Mouse (Mus musculus) left cerebral cortex, postnatal 36 days (tissue): ENCODE data around the gene D1Pas1. TPM values are rescaled to one million over a fixed set of nuclear protein-coding genes. Genes with fewer than 3 reads are reported as not detected.

ENCODE experiments used
- DNase-seq, 2 experiments: peaks; one replicate each; pipeline ENCODE4 v3.0.0; 2021 to 2022; ENCODE audit warnings: low spot score in 2 of 2, mixed read lengths in 1 of 2
- intact Hi-C: fragments of 180-260 bp; cut with DNase I; formaldehyde crosslinking; loops from one replicate; pipeline ENCODE4 v1.15.1; 2025
- total RNA-seq, 2 experiments: library from RNA; stranded (reverse); gene quantifications; 2 replicates each; pipeline ENCODE4 v1.2.3; 2021

D1Pas1 gene
- total RNA-seq, 2 experiments from 2014 or later: not detected

DNA sequence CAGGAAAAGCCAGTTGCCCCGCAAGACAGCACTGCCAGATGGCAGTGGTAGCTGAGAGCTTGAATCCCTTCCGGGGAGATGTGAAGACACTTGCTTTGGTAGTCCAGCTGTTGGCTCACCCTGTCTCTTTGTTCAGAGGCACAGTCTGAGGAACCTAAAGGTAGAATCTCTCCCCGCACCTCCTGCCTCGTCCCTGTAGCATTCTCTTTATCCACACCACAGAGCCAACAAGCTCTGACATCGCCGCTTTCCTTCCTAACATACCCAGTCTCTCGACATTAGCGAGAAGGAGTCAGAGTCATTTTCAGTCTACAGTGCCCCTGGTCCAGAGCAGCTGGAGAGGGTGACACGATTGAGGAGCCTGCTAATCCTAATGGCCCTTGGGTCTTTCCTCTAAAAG, 18.9 kb downstream of the D1Pas1 start:
- intact Hi-C loops: no loop called here
- peak in 1 of 2 experiments; percentile 11 for DNase-seq

- DNase-seq: no peak
- intact Hi-C loops: no loop called here
Observed at GRCm38 (mm10) chr1:186986506-186986905, 19.3 kb downstream of the D1Pas1 start.

- intact Hi-C loops: no loop called here
- no peak for DNase-seq
Observed at GRCm38 (mm10) chr1:186988281-186988682, 21.1 kb downstream of the D1Pas1 start.

DNA sequence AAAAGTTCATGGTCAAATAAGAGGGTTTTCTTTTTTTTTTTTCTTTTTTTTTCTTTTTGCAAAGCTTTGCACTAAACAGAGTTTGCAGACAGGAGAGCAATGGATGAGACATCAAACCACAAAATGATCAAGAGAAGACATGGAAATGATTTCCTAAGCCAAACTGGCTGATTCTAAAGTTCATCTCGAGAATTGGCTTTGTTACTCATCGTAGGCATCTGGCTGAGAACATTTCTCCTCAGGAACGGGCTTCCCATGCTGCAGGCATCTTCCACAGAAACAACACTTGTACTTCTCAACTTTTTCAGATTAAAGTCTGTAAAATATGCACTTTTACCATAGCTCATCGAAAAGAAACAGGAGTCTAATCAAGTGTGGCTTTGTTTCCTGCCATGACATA, 21.6 kb downstream of the D1Pas1 start:
- intact Hi-C loops: no loop called here
- DNase-seq: no peak

DNA sequence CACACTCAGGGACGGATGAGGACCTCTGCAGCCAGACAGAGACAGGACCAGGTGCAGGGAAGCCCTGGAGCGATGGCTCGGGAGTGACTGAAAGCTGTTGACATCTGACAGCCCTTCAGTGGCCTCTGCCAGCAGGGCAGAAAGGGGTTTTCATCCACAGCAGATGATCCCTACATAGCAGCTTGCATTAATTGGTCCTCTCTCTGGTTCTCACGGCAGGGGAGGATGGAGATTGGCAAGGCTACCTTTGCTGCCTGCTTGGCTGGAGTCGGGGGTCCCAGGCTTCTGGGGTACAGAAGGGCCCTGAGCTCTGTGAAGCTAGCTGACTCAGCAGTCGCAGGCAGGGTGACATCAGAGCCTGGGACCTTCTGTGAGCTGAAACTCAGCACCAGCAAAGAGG, 24.3 kb downstream of the D1Pas1 start:
- intact Hi-C loops: no loop called here
- DNase-seq: no peak

DNA sequence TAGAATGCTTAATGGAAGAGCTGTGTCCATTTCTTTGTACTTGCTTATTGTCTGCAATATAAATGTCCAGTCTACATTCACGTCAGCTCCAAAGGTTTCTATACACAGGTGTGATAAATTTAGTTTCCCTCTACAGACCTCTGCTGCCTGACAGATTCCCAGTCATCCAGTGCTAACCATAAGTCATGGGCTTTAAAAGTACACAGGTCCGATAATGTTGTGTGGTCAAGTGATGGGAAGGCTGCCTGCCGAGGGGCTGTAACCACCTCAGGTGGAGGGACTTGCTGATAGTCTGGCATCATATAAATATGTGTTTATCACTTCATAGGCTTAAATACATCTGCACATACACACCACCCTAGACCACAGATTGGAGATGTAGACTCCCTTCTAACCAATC, 24.9 kb downstream of the D1Pas1 start:
- DNase-seq: no peak
- intact Hi-C loops: no loop called here

DNA sequence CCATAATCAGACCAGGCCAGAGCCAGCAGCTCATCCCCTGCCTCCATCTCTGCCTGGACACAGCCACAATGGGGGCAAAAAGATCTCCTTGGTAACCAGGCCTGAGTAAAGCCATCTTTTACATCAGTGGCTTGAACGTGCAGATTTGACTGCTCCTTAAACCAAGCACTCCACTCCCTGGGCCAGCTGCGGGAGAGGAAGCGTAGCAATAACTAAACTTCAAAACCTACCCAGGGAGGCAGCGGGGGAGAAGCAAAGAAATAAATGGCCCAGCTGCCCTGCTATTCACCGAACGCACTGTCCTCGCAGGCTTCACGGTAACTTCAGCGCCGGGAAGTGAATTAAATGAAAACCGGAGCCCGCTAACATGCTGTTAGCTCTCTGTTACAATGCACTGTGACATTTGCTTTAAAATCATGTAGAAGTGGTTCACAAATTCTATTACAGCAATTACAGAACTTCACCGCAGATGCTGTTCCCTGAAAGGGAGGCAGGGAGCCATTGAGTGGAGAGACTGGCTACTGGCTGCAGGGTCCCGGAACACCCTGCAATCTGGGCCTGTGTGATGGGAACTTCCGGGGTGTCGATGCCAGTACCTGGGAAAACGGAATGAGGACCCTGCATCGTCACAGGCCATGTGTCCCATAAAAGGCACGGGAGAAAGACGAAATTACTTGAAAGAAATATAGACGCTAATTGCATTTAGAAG, 30.5 kb downstream of the D1Pas1 start:
- intact Hi-C loops: no loop called here
- no peak for DNase-seq

- intact Hi-C loops: no loop called here
Observed at GRCm38 (mm10) chr1:187003441-187003861, 36.2 kb downstream of the D1Pas1 start.

GRCm38 (mm10) chr1:187004306-187004705, 37.1 kb downstream of the D1Pas1 start:
- DNase-seq: no peak
- intact Hi-C loops: no loop called here

More at GRCm38 (mm10) chr1:187003441-187003861, 36.2 kb downstream of the D1Pas1 start:
- DNase-seq: no peak

DNA sequence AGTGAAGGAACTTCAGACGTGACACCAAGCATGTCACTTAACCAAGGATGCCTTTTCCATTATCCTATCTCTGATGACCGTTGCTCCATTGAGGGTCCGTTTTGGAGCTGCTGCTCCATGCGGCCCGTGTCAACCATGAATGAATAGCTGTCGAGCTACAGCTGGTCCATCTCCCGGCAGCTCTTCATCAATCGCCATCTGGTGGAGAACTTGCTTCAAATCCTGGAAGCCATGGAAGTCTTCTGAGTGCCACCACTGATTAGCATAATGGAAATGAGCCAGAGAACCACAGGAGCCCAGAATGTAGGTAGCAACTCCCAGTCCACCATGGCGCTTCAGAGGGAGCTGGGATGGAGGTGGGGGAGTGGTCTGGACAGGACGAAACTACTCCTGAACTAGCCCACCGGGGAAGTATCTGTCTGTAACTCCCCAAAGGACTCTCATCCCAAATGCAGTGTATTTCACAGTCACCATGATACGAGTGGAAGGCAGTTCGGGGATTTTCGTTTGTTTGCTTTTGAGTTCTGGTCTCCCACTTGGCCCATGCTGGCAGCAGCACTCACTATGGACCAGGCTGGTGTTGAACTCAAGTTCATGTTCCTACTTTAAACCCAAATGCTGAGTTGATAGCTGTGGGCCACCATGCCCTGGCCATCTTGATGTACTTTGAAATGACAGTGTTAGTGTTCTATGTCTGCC, 39.2 kb downstream of the D1Pas1 start:
- no peak for DNase-seq
- intact Hi-C loops: no loop called here

- intact Hi-C loops: no loop called here
Observed at GRCm38 (mm10) chr1:187008236-187008635, 41.0 kb downstream of the D1Pas1 start.

DNA sequence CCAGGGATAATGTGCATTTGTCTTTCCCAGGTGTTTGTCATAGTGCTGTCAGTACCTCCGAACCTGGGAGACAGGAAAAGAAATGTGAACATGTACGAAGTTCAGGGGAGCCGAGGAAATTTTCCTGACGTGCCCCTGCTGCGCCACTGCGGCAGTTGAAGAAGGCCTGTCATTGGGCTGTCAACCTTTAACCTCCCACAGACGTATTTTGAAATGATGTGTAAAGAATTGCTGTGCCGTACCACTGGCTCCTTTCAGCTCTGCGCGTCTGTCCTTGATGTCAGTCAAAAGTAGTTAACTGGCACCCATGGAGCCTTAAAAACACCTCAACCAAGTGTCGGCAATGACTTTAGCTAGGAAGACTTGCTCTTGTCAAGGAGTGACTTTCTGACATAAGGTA, 42.9 kb downstream of the D1Pas1 start:
- intact Hi-C loops: no loop called here

More at GRCm38 (mm10) chr1:187008236-187008635, 41.0 kb downstream of the D1Pas1 start:
- DNase-seq: no peak

GRCm38 (mm10) chr1:187011601-187012000, 44.4 kb downstream of the D1Pas1 start:
- intact Hi-C loops: no loop called here

More for the DNA sequence above, 42.9 kb downstream of the D1Pas1 start:
- no peak for DNase-seq

DNA sequence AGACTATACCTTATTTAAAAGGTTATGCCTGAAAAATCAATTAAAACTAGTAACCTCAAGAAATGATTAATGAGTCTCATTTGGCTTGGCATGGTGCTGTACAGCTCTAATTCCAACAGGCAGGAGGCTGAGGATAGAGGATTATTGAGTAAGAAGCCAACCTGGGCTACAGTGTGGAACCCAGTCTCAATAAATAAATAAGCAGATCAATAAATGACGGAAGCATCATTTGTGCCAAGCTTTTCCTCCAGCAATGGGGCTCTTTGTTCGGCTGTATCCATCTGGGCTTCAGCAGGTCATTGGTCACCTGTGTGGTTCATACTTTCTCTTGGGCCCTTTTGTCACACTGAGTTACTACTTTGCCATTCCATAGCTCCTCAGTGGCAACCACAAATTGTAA, 46.9 kb downstream of the D1Pas1 start:
- DNase-seq: no peak
- intact Hi-C loops: no loop called here

More at GRCm38 (mm10) chr1:187011601-187012000, 44.4 kb downstream of the D1Pas1 start:
- no peak for DNase-seq

- no peak for DNase-seq
- intact Hi-C loops: no loop called here
Observed at GRCm38 (mm10) chr1:187015673-187016072, 48.5 kb downstream of the D1Pas1 start.

GRCm38 (mm10) chr1:187016116-187016515, 48.9 kb downstream of the D1Pas1 start:
- intact Hi-C loops: no loop called here
- DNase-seq: no peak

GRCm38 (mm10) chr1:187020011-187020410, 52.8 kb downstream of the D1Pas1 start:
- intact Hi-C loops: no loop called here
- DNase-seq: no peak
